Mouse (Mus musculus): ENCODE results near the gene 4930596D02Rik.

GRCm38 (mm10) chr14:35853254-35853653 is 41.5 kb upstream of the 4930596D02Rik start:
- no peak for TF ChIP-seq CTCF (IDR thresholded peaks at IDR 0.05; ENCODE audit: low read depth)
- no peak for TF ChIP-seq EP300 (IDR thresholded peaks at IDR 0.05; ENCODE audit: low read depth)

Measured in liver, postnatal 0 days (tissue).